Mouse (Mus musculus): ENCODE data around the gene Dhx29. TPM values are rescaled to one million over a fixed set of nuclear protein-coding genes. Genes with fewer than 3 reads are reported as not detected.
A peak's percentile ranks its signal among the peaks of the same experiment; 100 is the strongest.

Dhx29 gene
- polyA plus RNA-seq, 1 experiment from 2014 or later, result 15.5 TPM

GRCm38 (mm10) chr13:112989541-112989940 is 62.3 kb downstream of the Dhx29 start:
- Histone ChIP-seq H3K27ac (ENCODE audit: low read depth, low read length) (no peak overlapping the region), H3K4me3 (ENCODE audit: low read depth, low read length) (peak overlapping the region; percentile 32), H3K36me3 (ENCODE audit: control insufficient read depth, insufficient read depth, low read length) (no peaks in the 10 kb centered on the region), H3K4me2 (peak overlapping the region; percentile 45), H3K9ac (ENCODE audit: low read depth, low read length) (no peak overlapping the region), H3K4me1 (ENCODE audit: control insufficient read depth, insufficient read depth, low read length) (peaks cover 30% of the 10 kb centered on the region), H3K9me3 (replicated peaks; ENCODE audit: control insufficient read depth, low read length) (no peaks in the 10 kb centered on the region), H3K27me3 (ENCODE audit: control insufficient read depth, insufficient read depth, low read length) (peaks cover 88% of the 10 kb centered on the region)
- WGBS (ENCODE audit: insufficient replicate concordance), result under 1% methylated on average over 23 of the region's 23 CpGs
- ATAC-seq (replicated peaks; ENCODE audit: insufficient number of reproducible peaks, low FRiP score, low TSS enrichment), result no peak

GRCm38 (mm10) chr13:112990346-112990745 is 63.1 kb downstream of the Dhx29 start:
- Histone ChIP-seq H3K27me3 (ENCODE audit: control insufficient read depth, insufficient read depth, low read length) (peaks cover 95% of the 10 kb centered on the region), H3K4me2 (no peak overlapping the region), H3K27ac (ENCODE audit: low read depth, low read length) (no peak overlapping the region), H3K4me3 (ENCODE audit: low read depth, low read length) (no peak overlapping the region), H3K36me3 (ENCODE audit: control insufficient read depth, insufficient read depth, low read length) (no peaks in the 10 kb centered on the region), H3K9ac (ENCODE audit: low read depth, low read length) (no peak overlapping the region), H3K4me1 (ENCODE audit: control insufficient read depth, insufficient read depth, low read length) (peaks cover 30% of the 10 kb centered on the region), H3K9me3 (replicated peaks; ENCODE audit: control insufficient read depth, low read length) (no peaks in the 10 kb centered on the region)
- WGBS (ENCODE audit: insufficient replicate concordance), result 18% methylated on average over 4 of the region's 4 CpGs
- ATAC-seq (replicated peaks; ENCODE audit: insufficient number of reproducible peaks, low FRiP score, low TSS enrichment), result no peak

- ATAC-seq (replicated peaks; ENCODE audit: insufficient number of reproducible peaks, low FRiP score, low TSS enrichment), result no peak
- Histone ChIP-seq H3K4me1 (ENCODE audit: control insufficient read depth, insufficient read depth, low read length) (peaks cover 19% of the 10 kb centered on the region), H3K36me3 (ENCODE audit: control insufficient read depth, insufficient read depth, low read length) (no peaks in the 10 kb centered on the region), H3K9me3 (replicated peaks; ENCODE audit: control insufficient read depth, low read length) (no peaks in the 10 kb centered on the region), H3K4me3 (ENCODE audit: low read depth, low read length) (peak within 1 kb of the TSS; percentile 47), H3K27ac (ENCODE audit: low read depth, low read length) (no peak within 1 kb of the TSS), H3K9ac (ENCODE audit: low read depth, low read length) (0 out of 2 replicates have a peak within 1 kb of the TSS, but pooled peaks have one; percentile 10), H3K4me2 (peak within 1 kb of the TSS; percentile 87), H3K27me3 (ENCODE audit: control insufficient read depth, insufficient read depth, low read length) (peaks cover 93% of the 10 kb centered on the region)
- under 1% methylated on average over 63 of the region's 63 CpGs for WGBS (ENCODE audit: insufficient replicate concordance)
Observed at GRCm38 (mm10) chr13:112993531-112994152, 66.4 kb downstream of the Dhx29 start, which contains the start of gene Mcidas. Mcidas (plus strand) TSS chr13:112993845.

GRCm38 (mm10) chr13:112994191-112994590 is 66.9 kb downstream of the Dhx29 start:
- H3K36me3 ChIP-seq (ENCODE audit: control insufficient read depth, insufficient read depth, low read length), result no peaks in the 10 kb centered on the region
- H3K4me1 ChIP-seq (ENCODE audit: control insufficient read depth, insufficient read depth, low read length), result peaks cover 15% of the 10 kb centered on the region

GRCm38 (mm10) chr13:112996407-112996806 is 69.2 kb downstream of the Dhx29 start:
- Histone ChIP-seq H3K4me2 (no peak overlapping the region), H3K4me3 (ENCODE audit: low read depth, low read length) (no peak overlapping the region), H3K36me3 (ENCODE audit: control insufficient read depth, insufficient read depth, low read length) (no peaks in the 10 kb centered on the region), H3K9me3 (replicated peaks; ENCODE audit: control insufficient read depth, low read length) (no peaks in the 10 kb centered on the region), H3K27me3 (ENCODE audit: control insufficient read depth, insufficient read depth, low read length) (peaks cover 77% of the 10 kb centered on the region), H3K9ac (ENCODE audit: low read depth, low read length) (no peak overlapping the region), H3K4me1 (ENCODE audit: control insufficient read depth, insufficient read depth, low read length) (peaks cover 8% of the 10 kb centered on the region), H3K27ac (ENCODE audit: low read depth, low read length) (no peak overlapping the region)
- 65% methylated on average over 4 of the region's 4 CpGs for WGBS (ENCODE audit: insufficient replicate concordance)
- ATAC-seq (replicated peaks; ENCODE audit: insufficient number of reproducible peaks, low FRiP score, low TSS enrichment), result no peak

More at GRCm38 (mm10) chr13:112994191-112994590, 66.9 kb downstream of the Dhx29 start:
- no peaks in the 10 kb centered on the region for H3K9me3 ChIP-seq (replicated peaks; ENCODE audit: control insufficient read depth, low read length)
- H3K27ac ChIP-seq (ENCODE audit: low read depth, low read length), result no peak overlapping the region
- no peak overlapping the region for H3K9ac ChIP-seq (ENCODE audit: low read depth, low read length)
- 1% methylated on average over 25 of the region's 25 CpGs for WGBS (ENCODE audit: insufficient replicate concordance)
- peak overlapping the region; percentile 87 for H3K4me2 ChIP-seq
- H3K27me3 ChIP-seq (ENCODE audit: control insufficient read depth, insufficient read depth, low read length), result peaks cover 91% of the 10 kb centered on the region
- no peak for ATAC-seq (replicated peaks; ENCODE audit: insufficient number of reproducible peaks, low FRiP score, low TSS enrichment)
- H3K4me3 ChIP-seq (ENCODE audit: low read depth, low read length), result peak overlapping the region; percentile 47

GRCm38 (mm10) chr13:112997369-112997768 is 70.1 kb downstream of the Dhx29 start:
- no peak overlapping the region for H3K4me2 ChIP-seq
- no peaks in the 10 kb centered on the region for H3K9me3 ChIP-seq (replicated peaks; ENCODE audit: control insufficient read depth, low read length)
- ATAC-seq (replicated peaks; ENCODE audit: insufficient number of reproducible peaks, low FRiP score, low TSS enrichment), result no peak
- WGBS (ENCODE audit: insufficient replicate concordance), result 60% methylated on average over 6 of the region's 6 CpGs
- no peaks in the 10 kb centered on the region for H3K36me3 ChIP-seq (ENCODE audit: control insufficient read depth, insufficient read depth, low read length)
- H3K9ac ChIP-seq (ENCODE audit: low read depth, low read length), result no peak overlapping the region
- no peak overlapping the region for H3K27ac ChIP-seq (ENCODE audit: low read depth, low read length)
- no peak overlapping the region for H3K4me3 ChIP-seq (ENCODE audit: low read depth, low read length)
- peaks cover 72% of the 10 kb centered on the region for H3K27me3 ChIP-seq (ENCODE audit: control insufficient read depth, insufficient read depth, low read length)
- H3K4me1 ChIP-seq (ENCODE audit: control insufficient read depth, insufficient read depth, low read length), result peaks cover 8% of the 10 kb centered on the region

GRCm38 (mm10) chr13:112998427-112999201 is 71.4 kb downstream of the Dhx29 start:
- H3K4me2 ChIP-seq, result peak overlapping the region; percentile 95
- ATAC-seq (replicated peaks; ENCODE audit: insufficient number of reproducible peaks, low FRiP score, low TSS enrichment), result no peak
- H3K9ac ChIP-seq (ENCODE audit: low read depth, low read length), result 0 out of 2 replicates have a peak overlapping the region, but pooled peaks have one; percentile 22
- H3K9me3 ChIP-seq (replicated peaks; ENCODE audit: control insufficient read depth, low read length), result no peaks in the 10 kb centered on the region
- peak overlapping the region; percentile 48 for H3K4me3 ChIP-seq (ENCODE audit: low read depth, low read length)
- peaks cover 5% of the 10 kb centered on the region for H3K4me1 ChIP-seq (ENCODE audit: control insufficient read depth, insufficient read depth, low read length)
- H3K27me3 ChIP-seq (ENCODE audit: control insufficient read depth, insufficient read depth, low read length), result peaks cover 61% of the 10 kb centered on the region
- H3K27ac ChIP-seq (ENCODE audit: low read depth, low read length), result no peak overlapping the region
- no peaks in the 10 kb centered on the region for H3K36me3 ChIP-seq (ENCODE audit: control insufficient read depth, insufficient read depth, low read length)
- WGBS (ENCODE audit: insufficient replicate concordance), result under 1% methylated on average over 46 of the region's 46 CpGs

GRCm38 (mm10) chr13:113000090-113000489 is 72.8 kb downstream of the Dhx29 start:
- WGBS (ENCODE audit: insufficient replicate concordance), result 72% methylated on average over 3 of the region's 3 CpGs
- Histone ChIP-seq H3K36me3 (ENCODE audit: control insufficient read depth, insufficient read depth, low read length) (no peaks in the 10 kb centered on the region), H3K27me3 (ENCODE audit: control insufficient read depth, insufficient read depth, low read length) (peaks cover 46% of the 10 kb centered on the region)

More at GRCm38 (mm10) chr13:113000090-113000489, 72.8 kb downstream of the Dhx29 start:
- no peaks in the 10 kb centered on the region for H3K4me1 ChIP-seq (ENCODE audit: control insufficient read depth, insufficient read depth, low read length)
- ATAC-seq (replicated peaks; ENCODE audit: insufficient number of reproducible peaks, low FRiP score, low TSS enrichment), result no peak
- H3K4me3 ChIP-seq (ENCODE audit: low read depth, low read length), result no peak overlapping the region
- H3K9me3 ChIP-seq (replicated peaks; ENCODE audit: control insufficient read depth, low read length), result no peaks in the 10 kb centered on the region
- H3K4me2 ChIP-seq, result no peak overlapping the region
- H3K9ac ChIP-seq (ENCODE audit: low read depth, low read length), result no peak overlapping the region
- no peak overlapping the region for H3K27ac ChIP-seq (ENCODE audit: low read depth, low read length)

Data from heart, embryonic 11.5 days (tissue).